14 mouse cellular contexts compared by ENCODE assay signal in the genomic region with DNA sequence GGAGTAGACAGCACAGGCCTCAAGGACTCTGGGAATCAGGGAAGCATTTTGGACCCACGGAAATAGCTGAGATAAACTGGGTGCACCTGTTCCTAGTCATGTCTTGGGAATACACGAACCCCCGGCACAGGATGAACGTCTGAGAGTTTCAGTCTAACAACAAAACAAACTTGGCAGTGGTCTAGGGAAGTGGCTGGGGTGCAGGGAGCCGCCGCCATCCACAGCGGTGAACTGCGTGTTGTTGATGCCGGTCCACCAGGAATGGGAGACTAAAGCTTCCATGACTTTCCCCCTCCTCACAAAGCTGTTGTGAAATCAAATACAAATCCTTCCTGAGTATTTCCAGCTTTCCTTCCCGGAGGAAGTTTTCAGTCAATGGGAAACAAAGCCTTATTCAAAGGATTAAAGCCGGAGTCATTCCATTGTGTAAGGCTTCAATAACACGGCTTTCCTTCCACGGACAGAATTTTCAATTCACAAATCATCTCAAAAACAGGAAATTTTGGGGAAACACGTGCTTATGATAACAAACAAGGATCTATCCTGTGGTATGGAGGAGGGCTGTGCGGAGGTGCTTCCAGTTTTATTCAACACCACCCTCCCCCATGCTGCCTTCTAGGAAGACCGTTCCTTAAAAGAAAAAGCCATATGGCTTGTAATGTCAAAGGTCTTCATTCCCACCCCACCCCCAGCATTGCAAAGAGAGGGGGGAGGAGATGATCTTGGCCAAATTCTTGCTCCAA. TPM values are rescaled to one million over a fixed set of nuclear protein-coding genes. Genes with fewer than 3 reads are reported as not detected.
DNase-seq lines count a peak whose midpoint lies in the region; ATAC-seq lines count a peak whose summit lies in the region.
"Had no signal": no experiment of that assay in that cellular context is flagged by ENCODE, and none has a peak within 500 bp of the region (broad histone marks: within the 10 kb centered on the region; RNA-seq: fewer than 3 reads in every experiment).

No protein-coding gene starts in this region.

- peak; percentile 25 for DNase-seq in hindbrain, embryonic 11.5 days (ENCODE audit: low spot score)
- no peak for DNase-seq in forebrain, embryonic 11.5 days (ENCODE audit: low spot score)
- DNase-seq: cerebellum, adult 8-10 months; left cerebral cortex, postnatal 4 days; liver, postnatal 0 days; thymus, adult 2 months had no signal

- no peaks in the 10 kb centered on the region for H3K27me3 ChIP-seq in hindbrain, embryonic 11.5 days (ENCODE audit: control insufficient read depth, insufficient read depth, low read length)
- no peaks in the 10 kb centered on the region for H3K27me3 ChIP-seq in hindbrain, embryonic 12.5 days
- H3K27me3 ChIP-seq in neural tube, embryonic 13.5 days: no peaks in the 10 kb centered on the region
- H3K27me3 ChIP-seq in neural tube, embryonic 15.5 days (replicated peaks): no peaks in the 10 kb centered on the region
- no peaks in the 10 kb centered on the region; the same call in 1 of the 2 replicates for H3K27me3 ChIP-seq in forebrain, embryonic 11.5 days (ENCODE audit: control insufficient read depth, insufficient read depth, low read length)
- no peaks in the 10 kb centered on the region for H3K27me3 ChIP-seq in midbrain, embryonic 15.5 days (replicated peaks)
- H3K27me3 ChIP-seq: CH12.LX; embryonic facial prominence, embryonic 12.5 days had no signal

- H3K9me3 ChIP-seq in hindbrain, embryonic 11.5 days (ENCODE audit: control insufficient read depth, low read length): no peaks in the 10 kb centered on the region
- no peaks in the 10 kb centered on the region for H3K9me3 ChIP-seq in hindbrain, embryonic 12.5 days (replicated peaks)
- no peaks in the 10 kb centered on the region for H3K9me3 ChIP-seq in neural tube, embryonic 13.5 days
- no peaks in the 10 kb centered on the region for H3K9me3 ChIP-seq in neural tube, embryonic 15.5 days (replicated peaks)
- H3K9me3 ChIP-seq in forebrain, embryonic 11.5 days (ENCODE audit: control insufficient read depth, low read length): no peaks in the 10 kb centered on the region
- no peaks in the 10 kb centered on the region for H3K9me3 ChIP-seq in midbrain, embryonic 15.5 days
- H3K9me3 ChIP-seq: embryonic facial prominence, embryonic 12.5 days had no signal

- H3K4me1 ChIP-seq in hindbrain, embryonic 11.5 days (replicated peaks; ENCODE audit: control insufficient read depth, insufficient read depth, low read length): no peaks in the 10 kb centered on the region
- H3K4me1 ChIP-seq in hindbrain, embryonic 12.5 days: peaks cover 16% of the 10 kb centered on the region
- peaks cover 13% of the 10 kb centered on the region for H3K4me1 ChIP-seq in neural tube, embryonic 13.5 days (replicated peaks)
- no peaks in the 10 kb centered on the region for H3K4me1 ChIP-seq in neural tube, embryonic 15.5 days
- no peaks in the 10 kb centered on the region; the same call in 1 of the 2 replicates for H3K4me1 ChIP-seq in forebrain, embryonic 11.5 days (replicated peaks; ENCODE audit: control insufficient read depth, insufficient read depth, low read length)
- H3K4me1 ChIP-seq in midbrain, embryonic 15.5 days: peaks cover 11% of the 10 kb centered on the region

- ATAC-seq in hindbrain, embryonic 11.5 days (ENCODE audit: low FRiP score): peak; percentile 47; the same call in 1 of the 2 replicates
- no peak for ATAC-seq in hindbrain, embryonic 12.5 days (ENCODE audit: low FRiP score)
- ATAC-seq in neural tube, embryonic 13.5 days (ENCODE audit: low read depth): no peak
- ATAC-seq in neural tube, embryonic 15.5 days (ENCODE audit: low FRiP score): no peak
- ATAC-seq in forebrain, embryonic 11.5 days (replicated peaks; ENCODE audit: low FRiP score): 0 out of 2 replicates have a peak, but pooled peaks have one; percentile 36
- no peak; the same call in 1 of the 2 replicates for ATAC-seq in midbrain, embryonic 15.5 days (replicated peaks)
- ATAC-seq in megakaryocyte progenitor cell, adult 5-6 weeks (replicated peaks; ENCODE audit: poor library complexity): no peak
- ATAC-seq: liver, postnatal 0 days had no signal

- H3K4me2 ChIP-seq in hindbrain, embryonic 11.5 days (replicated peaks; ENCODE audit: low read depth, low read length): no peak overlapping the region
- H3K4me2 ChIP-seq in hindbrain, embryonic 12.5 days (replicated peaks): no peak overlapping the region
- no peak overlapping the region for H3K4me2 ChIP-seq in neural tube, embryonic 13.5 days
- no peak overlapping the region for H3K4me2 ChIP-seq in neural tube, embryonic 15.5 days
- no peak overlapping the region for H3K4me2 ChIP-seq in forebrain, embryonic 11.5 days (ENCODE audit: low read depth, low read length, severe bottlenecking)
- peak overlapping the region; percentile 9; the same call in 1 of the 2 replicates for H3K4me2 ChIP-seq in midbrain, embryonic 15.5 days
- H3K4me2 ChIP-seq: embryonic facial prominence, embryonic 12.5 days had no signal

- WGBS in hindbrain, embryonic 11.5 days: 43% methylated on average over 16 of the region's 16 CpGs
- WGBS in hindbrain, embryonic 12.5 days: 42% methylated on average over 16 of the region's 16 CpGs
- 45% methylated on average over 16 of the region's 16 CpGs for WGBS in neural tube, embryonic 13.5 days
- WGBS in neural tube, embryonic 15.5 days: 48% methylated on average over 16 of the region's 16 CpGs
- WGBS in forebrain, embryonic 11.5 days: 30% methylated on average over 16 of the region's 16 CpGs
- 16% methylated on average over 16 of the region's 16 CpGs for WGBS in midbrain, embryonic 15.5 days

- no peak overlapping the region for H3K4me3 ChIP-seq in hindbrain, embryonic 11.5 days (ENCODE audit: low read depth, low read length)
- no peak overlapping the region for H3K4me3 ChIP-seq in hindbrain, embryonic 12.5 days
- no peak overlapping the region for H3K4me3 ChIP-seq in neural tube, embryonic 13.5 days
- H3K4me3 ChIP-seq in neural tube, embryonic 15.5 days (replicated peaks): no peak overlapping the region
- no peak overlapping the region for H3K4me3 ChIP-seq in forebrain, embryonic 11.5 days (ENCODE audit: low read depth, low read length)
- no peak overlapping the region for H3K4me3 ChIP-seq in midbrain, embryonic 15.5 days
- H3K4me3 ChIP-seq: embryonic facial prominence, embryonic 12.5 days; myocyte had no signal

- H3K36me3 ChIP-seq in hindbrain, embryonic 11.5 days (ENCODE audit: control insufficient read depth, insufficient read depth, low read length): no peaks in the 10 kb centered on the region
- no peaks in the 10 kb centered on the region for H3K36me3 ChIP-seq in hindbrain, embryonic 12.5 days
- no peaks in the 10 kb centered on the region for H3K36me3 ChIP-seq in neural tube, embryonic 13.5 days
- no peaks in the 10 kb centered on the region for H3K36me3 ChIP-seq in neural tube, embryonic 15.5 days
- H3K36me3 ChIP-seq in forebrain, embryonic 11.5 days (ENCODE audit: control insufficient read depth, insufficient read depth, low read length): no peaks in the 10 kb centered on the region
- no peaks in the 10 kb centered on the region for H3K36me3 ChIP-seq in midbrain, embryonic 15.5 days (replicated peaks)
- H3K36me3 ChIP-seq: embryonic facial prominence, embryonic 12.5 days had no signal

- no peak overlapping the region for H3K27ac ChIP-seq in hindbrain, embryonic 11.5 days (ENCODE audit: low read depth, low read length)
- H3K27ac ChIP-seq in hindbrain, embryonic 12.5 days: no peak overlapping the region
- no peak overlapping the region for H3K27ac ChIP-seq in neural tube, embryonic 13.5 days (replicated peaks)
- no peak overlapping the region for H3K27ac ChIP-seq in neural tube, embryonic 15.5 days (replicated peaks)
- no peak overlapping the region for H3K27ac ChIP-seq in forebrain, embryonic 11.5 days (ENCODE audit: low read depth, low read length)
- H3K27ac ChIP-seq in midbrain, embryonic 15.5 days: no peak overlapping the region
- H3K27ac ChIP-seq: embryonic facial prominence, embryonic 12.5 days had no signal

- H3K9ac ChIP-seq in hindbrain, embryonic 11.5 days (ENCODE audit: low read depth, low read length): no peak overlapping the region
- H3K9ac ChIP-seq in hindbrain, embryonic 12.5 days: no peak overlapping the region
- 0 out of 2 replicates have a peak overlapping the region, but pooled peaks have one; percentile 26 for H3K9ac ChIP-seq in neural tube, embryonic 13.5 days
- H3K9ac ChIP-seq in neural tube, embryonic 15.5 days (replicated peaks): no peak overlapping the region
- H3K9ac ChIP-seq in forebrain, embryonic 11.5 days (ENCODE audit: low read length): no peak overlapping the region
- no peak overlapping the region for H3K9ac ChIP-seq in midbrain, embryonic 15.5 days
- H3K9ac ChIP-seq: embryonic facial prominence, embryonic 12.5 days; liver, postnatal 0 days had no signal

RNA-seq across cellular contexts. Expression of a gene that starts 23.4 kb away (rescaled TPM):
- 151 and 159 TPM in 2 replicates for polyA plus RNA-seq in hindbrain, embryonic 11.5 days (2014; fragmentation: Nextera tagmentation; extraction: Ambion mirVana)
- 184 and 188 TPM in 2 replicates for polyA plus RNA-seq in hindbrain, embryonic 12.5 days (2016; fragmentation: Nextera tagmentation; extraction: Ambion mirVana)
- polyA plus RNA-seq in neural tube, embryonic 13.5 days (2015; fragmentation: Nextera tagmentation; extraction: Ambion mirVana): 159 and 162 TPM in 2 replicates
- polyA plus RNA-seq in neural tube, embryonic 15.5 days (2015; fragmentation: Nextera tagmentation; extraction: Ambion mirVana): 132 and 154 TPM in 2 replicates
- polyA plus RNA-seq in forebrain, embryonic 11.5 days (2014; fragmentation: Nextera tagmentation; extraction: Ambion mirVana): 116 and 130 TPM in 2 replicates
- polyA plus RNA-seq in midbrain, embryonic 15.5 days (2015; fragmentation: Nextera tagmentation; extraction: Ambion mirVana): 105 and 106 TPM in 2 replicates
- 238 and 252 TPM in 2 replicates for total RNA-seq in megakaryocyte progenitor cell, adult 5-6 weeks (2015)
- 287 and 313 TPM in 2 replicates for total RNA-seq in megakaryocyte progenitor cell, adult 5-6 weeks (2017)

Comparison
In these comparisons a context has a peak if more than half of its experiments do, and no peak if none do; other contexts are left out.
1. ATAC-seq: peak in hindbrain, embryonic 11.5 days (single experiment) and forebrain, embryonic 11.5 days (single experiment); none in hindbrain, embryonic 12.5 days (single experiment), neural tube, embryonic 13.5 days (single experiment), neural tube, embryonic 15.5 days (single experiment), midbrain, embryonic 15.5 days (single experiment) and megakaryocyte progenitor cell, adult 5-6 weeks (single experiment).